Mouse (Mus musculus) spleen, adult 2 months (tissue): ENCODE results near the gene Tbx10.

Experiments
- CTCF ChIP-seq: fragments of 200-500 bp; IDR thresholded peaks from 2 replicates; pipeline ENCODE4 v1.5.1; 2011; ENCODE audit warnings: mild to moderate bottlenecking, inconsistent platforms; ENCODE audit not compliant: insufficient read depth, insufficient read length, insufficient replicate concordance; ENCODE audit errors: extremely low read depth
- POLR2A ChIP-seq: fragments of 200-500 bp; IDR thresholded peaks from 2 replicates; pipeline ENCODE4 v1.6.1; 2011; ENCODE audit warnings: low read depth, low read length, inconsistent platforms

DNA sequence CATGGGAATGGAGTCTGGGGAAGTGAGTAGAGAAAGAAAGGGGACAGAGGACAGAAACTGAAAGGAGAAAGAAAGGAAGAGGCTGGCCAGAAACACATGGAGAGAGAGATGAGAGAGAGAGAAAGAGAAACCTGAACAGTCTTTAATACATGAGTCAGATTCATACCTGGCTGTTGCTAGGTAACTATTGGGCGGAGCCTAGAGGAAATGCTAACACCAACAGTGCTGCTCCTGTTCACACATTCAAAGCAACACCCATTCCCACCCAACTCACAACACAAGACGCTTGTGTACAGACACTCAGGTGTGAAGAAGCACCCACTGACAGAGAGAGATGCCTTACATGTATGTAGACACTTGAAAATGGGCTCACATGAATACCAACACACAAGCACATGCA, 16.7 kb upstream of the Tbx10 start:
- TF ChIP-seq POLR2A, result no peak
- no peak for TF ChIP-seq CTCF
